Mouse (Mus musculus) small intestine, adult 2 months (tissue): ENCODE measurements around the gene Slc9a3r2.
"Not testable (repeated sequence)": the region's sequence is repeated elsewhere in the genome, so short reads cannot be mapped to it uniquely, and the experiment has no call there.

Experiments used
- CTCF ChIP-seq: fragments of 200-500 bp; IDR thresholded peaks from 2 replicates; pipeline ENCODE4 v1.5.1; 2012; ENCODE audit warnings: low read depth, mild to moderate bottlenecking, control low read depth, inconsistent platforms, low read length, moderate library complexity, mixed read lengths; ENCODE audit not compliant: insufficient replicate concordance, insufficient read length; ENCODE audit errors: extremely low read depth
- POLR2A ChIP-seq: fragments of 200-500 bp; IDR thresholded peaks from 2 replicates; pipeline ENCODE4 v1.6.1; 2012; ENCODE audit warnings: low read depth, mild to moderate bottlenecking, control low read depth, inconsistent platforms, low read length, moderate library complexity

- not testable (repeated sequence) for TF ChIP-seq CTCF, POLR2A
These were observed 19.1 kb upstream of the Slc9a3r2 start for GRCm38 (mm10) chr17:24669214-24669544.
